Mouse (Mus musculus): Measurements from ENCODE around the gene D7Ertd443e. TPM values are rescaled to one million over a fixed set of nuclear protein-coding genes. Genes with fewer than 3 reads are reported as not detected.

The D7Ertd443e gene
- polyA plus RNA-seq, 1 experiment, result not detected

DNA sequence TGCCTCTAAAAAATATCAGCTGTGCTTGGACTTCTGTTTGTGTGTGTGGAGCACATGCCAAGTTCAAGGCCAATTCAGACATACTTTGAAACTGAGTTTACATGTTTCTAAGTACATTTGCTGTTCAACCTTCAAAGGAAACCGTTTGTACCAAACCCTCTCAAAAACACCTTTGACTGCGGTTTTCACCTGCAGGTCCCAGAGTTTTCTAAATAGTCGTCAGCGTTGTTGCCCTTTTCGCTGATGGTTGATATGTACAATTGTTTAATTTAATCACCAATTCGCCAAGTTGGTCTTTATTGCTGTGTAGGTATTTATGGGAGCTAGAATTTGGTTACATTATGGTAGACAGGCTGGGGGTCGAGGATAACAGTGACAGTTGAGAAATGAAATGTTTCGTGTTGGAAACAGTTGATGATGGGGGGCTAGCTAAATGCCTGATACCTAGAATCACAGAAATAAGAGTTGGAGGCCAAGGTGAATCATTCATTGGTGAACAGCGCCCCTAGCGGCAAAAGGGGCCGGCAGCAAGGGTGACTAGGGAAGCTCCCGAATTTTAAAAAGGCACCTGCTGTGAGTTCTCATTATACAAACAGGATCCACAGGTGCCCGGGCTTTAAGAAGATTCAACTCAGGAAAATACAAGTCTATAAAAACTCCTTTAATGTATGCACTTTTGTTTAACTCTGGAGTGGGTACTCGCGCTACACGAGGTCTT lies 161.9 kb downstream of the D7Ertd443e start:
- TF ChIP-seq GATA1 (IDR thresholded peaks at IDR 0.05; ENCODE audit: borderline replicate concordance, low read length), result no peak
- no peak for TF ChIP-seq FLI1 (IDR thresholded peaks at IDR 0.05; ENCODE audit: low read length)
- no peaks in the 10 kb centered on the region for H3K4me1 ChIP-seq
- no peaks in the 10 kb centered on the region for H3K9me3 ChIP-seq
- no peaks in the 10 kb centered on the region for H3K36me3 ChIP-seq (replicated peaks; ENCODE audit: low read length)
- peaks cover 33% of the 10 kb centered on the region for H3K27me3 ChIP-seq (replicated peaks)
- no peak overlapping the region for H3K4me3 ChIP-seq (replicated peaks)

Other genes starting within 250 kb of the D7Ertd443e start
- not detected in 2 replicates for gene Adam12, start 153.5 kb downstream of the D7Ertd443e start, polyA plus RNA-seq (2012; ENCODE audit: insufficient read depth, low replicate concordance)